Mouse (Mus musculus) kidney, postnatal 0 days (tissue): ENCODE data around the gene Kcne1. TPM values are rescaled to one million over a fixed set of nuclear protein-coding genes. Genes with fewer than 3 reads are reported as not detected.

Experiments used
- ATAC-seq: fragments of 200-750 bp; cut with Nextera tagmentation; replicated peaks from 2 replicates; pipeline ENCODE4 v1.8.0; 2017; ENCODE audit warnings: low read depth, moderate number of reproducible peaks, moderate TSS enrichment, moderate library complexity; ENCODE audit not compliant: low FRiP score
- DNase-seq: peaks from one replicate; pipeline ENCODE4 v3.0.0-alpha.2; 2016; ENCODE audit warnings: low spot score
- H3K27ac ChIP-seq: fragments of 300-500 bp; sonication (generic); 2 replicates; pipeline ENCODE4 v1.5.1; 2014; ENCODE audit warnings: mild to moderate bottlenecking
- H3K27me3 ChIP-seq: fragments of 300-500 bp; sonication (generic); 2 replicates; pipeline ENCODE4 v1.6.1; 2014; ENCODE audit warnings: low read length, mixed read lengths; ENCODE audit not compliant: insufficient read depth
- H3K36me3 ChIP-seq: fragments of 300-500 bp; sonication (generic); 2 replicates; pipeline ENCODE4 v1.6.1; 2014; ENCODE audit warnings: low read length, mixed read lengths; ENCODE audit not compliant: insufficient read depth
- H3K4me1 ChIP-seq: fragments of 300-500 bp; sonication (generic); replicated peaks from 2 replicates; pipeline ENCODE4 v1.6.1; 2014; ENCODE audit warnings: antibody characterized with exemption, low read length, mixed read lengths; ENCODE audit not compliant: insufficient read depth
- H3K4me2 ChIP-seq: fragments of 300-500 bp; sonication (generic); 2 replicates; pipeline ENCODE4 v1.6.1; 2014; ENCODE audit warnings: mild to moderate bottlenecking, low read length, moderate library complexity, mixed read lengths
- H3K4me3 ChIP-seq: fragments of 300-500 bp; sonication (generic); replicated peaks from 2 replicates; pipeline ENCODE4 v1.5.1; 2014; ENCODE audit warnings: low read depth, low read length
- H3K9ac ChIP-seq: fragments of 300-500 bp; sonication (generic); 2 replicates; pipeline ENCODE4 v1.6.1; 2014; ENCODE audit warnings: low read depth, low read length
- H3K9me3 ChIP-seq: fragments of 300-500 bp; sonication (generic); replicated peaks from 2 replicates; pipeline ENCODE4 v1.6.1; 2016; ENCODE audit warnings: low read length, inconsistent platforms, mixed read lengths
- CTCF ChIP-seq: IDR thresholded peaks from 2 replicates; pipeline ENCODE4 v1.5.1; 2016; ENCODE audit warnings: antibody characterized with exemption, low read depth, mild to moderate bottlenecking, moderate library complexity
- WGBS: fragments of 180-500 bp; shearing (Covaris S2); extraction: QIAGEN DNeasy Blood & Tissue Kit; methylation state at CpG from one replicate; pipeline ENCODE4 v1.1.7; 2014; 5-methylcytosine and 5-hydroxymethylcytosine counted together
- polyA plus RNA-seq: library from polyadenylated mRNA; unstranded; fragments of >200 nt; fragmentation: Nextera tagmentation; extraction: Ambion mirVana; gene quantifications from 2 replicates; pipeline ENCODE4 v1.2.1, GENCODE M21; 2015

The Kcne1 gene
- polyA plus RNA-seq, 1 experiment from 2014 or later, result 13.1 TPM

- Histone ChIP-seq H3K9ac (no peak overlapping the region), H3K4me2 (no peak overlapping the region), H3K4me1 (no peaks in the 10 kb centered on the region), H3K27me3 (no peaks in the 10 kb centered on the region), H3K27ac (no peak overlapping the region), H3K9me3 (no peaks in the 10 kb centered on the region; the same call in 1 of the 2 replicates), H3K4me3 (no peak overlapping the region), H3K36me3 (no peaks in the 10 kb centered on the region)
- TF ChIP-seq CTCF, result no peak
- DNase-seq, result no peak
- ATAC-seq, result no peak
- 92% methylated on average over 3 of the region's 3 CpGs for WGBS
Measured at GRCm38 (mm10) chr16:92320361-92320760, 38.9 kb downstream of the Kcne1 start.

GRCm38 (mm10) chr16:92319353-92320109, 39.7 kb downstream of the Kcne1 start:
- whole genome bisulfite sequencing, result 64% methylated on average over 20 of the region's 20 CpGs
- H3K9ac ChIP-seq, result no peak overlapping the region
- no peaks in the 10 kb centered on the region for H3K27me3 ChIP-seq
- peak; percentile 53 for TF ChIP-seq CTCF
- H3K4me2 ChIP-seq, result no peak overlapping the region
- H3K4me3 ChIP-seq, result no peak overlapping the region
- no peaks in the 10 kb centered on the region for H3K36me3 ChIP-seq
- ATAC-seq (no peak), DNase-seq (no peak)
- H3K9me3 ChIP-seq, result no peaks in the 10 kb centered on the region; the same call in 1 of the 2 replicates
- H3K27ac ChIP-seq, result no peak overlapping the region
- H3K4me1 ChIP-seq, result no peaks in the 10 kb centered on the region

DNA sequence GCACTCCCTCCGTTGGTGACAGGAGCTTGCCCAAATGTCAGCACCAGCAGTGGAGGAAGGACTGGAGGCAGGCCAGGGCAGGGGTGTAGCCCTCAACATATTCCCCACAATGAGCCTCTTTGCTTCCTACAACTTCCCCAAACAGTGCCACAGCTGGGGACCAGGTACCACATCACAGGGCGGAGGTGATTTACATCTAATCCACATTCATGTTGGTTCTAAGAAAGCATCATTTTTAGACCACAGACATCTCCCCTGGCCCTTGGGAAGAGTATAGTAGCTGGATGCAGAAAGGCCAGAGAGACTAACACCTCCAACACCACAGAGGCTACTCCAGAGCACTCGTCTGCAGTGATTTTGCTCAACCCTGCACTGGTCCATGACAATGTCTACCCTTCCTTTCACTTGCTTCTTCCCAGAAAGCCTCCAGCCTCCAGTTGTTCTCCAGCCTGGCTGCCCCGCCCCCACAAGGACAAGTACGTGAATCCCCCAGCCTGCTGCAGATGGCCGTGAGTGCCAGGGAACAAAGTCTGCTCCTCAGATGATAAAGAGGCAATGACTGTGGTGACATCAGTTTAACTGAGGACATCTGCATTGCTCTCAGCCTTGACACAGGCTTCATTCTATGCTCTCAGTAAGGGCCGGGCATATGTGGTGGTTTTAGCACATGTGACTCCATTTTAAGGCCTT, 43.1 kb downstream of the Kcne1 start:
- H3K27ac ChIP-seq, result no peak overlapping the region
- no peak overlapping the region for H3K4me3 ChIP-seq
- no peak overlapping the region for H3K4me2 ChIP-seq
- no peak for DNase-seq
- H3K36me3 ChIP-seq, result peaks cover 14% of the 10 kb centered on the region
- H3K9me3 ChIP-seq, result no peaks in the 10 kb centered on the region; the same call in 1 of the 2 replicates
- no peak overlapping the region for H3K9ac ChIP-seq
- TF ChIP-seq CTCF, result no peak
- WGBS, result 74% methylated on average over 7 of the region's 7 CpGs
- no peak for ATAC-seq
- no peaks in the 10 kb centered on the region for H3K4me1 ChIP-seq
- no peaks in the 10 kb centered on the region for H3K27me3 ChIP-seq

DNA sequence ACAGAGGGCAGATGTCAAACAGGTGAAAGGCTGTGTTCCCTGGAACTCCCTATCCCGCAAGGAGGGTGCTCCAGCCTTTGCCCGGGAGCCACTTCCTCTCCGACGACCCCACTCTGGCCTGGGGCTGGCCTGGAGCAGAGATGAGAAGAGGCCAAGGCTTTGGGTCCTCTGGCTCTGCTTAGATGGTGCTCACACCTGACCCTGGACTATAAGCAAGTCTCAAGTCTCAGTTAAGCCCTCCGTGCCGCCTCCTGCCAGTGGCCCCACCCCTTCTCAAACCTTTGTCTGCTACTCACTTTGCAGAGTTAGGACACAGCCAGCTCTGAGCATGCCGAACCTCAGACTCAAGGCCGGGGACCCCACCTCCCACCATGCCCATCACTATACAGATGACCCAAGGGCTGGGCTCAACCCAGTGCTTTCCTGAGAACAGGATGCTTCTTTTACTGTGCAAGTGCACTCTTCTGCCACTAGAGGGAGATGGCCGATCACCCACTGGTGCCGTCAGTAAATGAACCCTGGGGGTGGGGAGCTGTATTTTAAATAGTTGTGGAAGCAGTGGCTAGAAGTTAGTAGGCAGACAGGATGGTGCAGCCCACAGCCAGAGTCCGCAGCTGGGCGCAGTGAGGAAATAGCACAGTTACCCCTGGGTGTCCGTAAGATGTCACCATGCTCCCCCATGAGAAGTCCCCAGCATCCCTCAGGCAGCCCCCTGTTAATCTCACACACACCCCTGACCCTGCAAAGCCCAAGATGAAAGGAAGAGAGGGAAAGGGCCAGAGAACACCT, 45.1 kb downstream of the Kcne1 start:
- Histone ChIP-seq H3K9me3 (no peaks in the 10 kb centered on the region; the same call in 1 of the 2 replicates), H3K9ac (no peak overlapping the region), H3K36me3 (peaks cover 18% of the 10 kb centered on the region), H3K4me1 (no peaks in the 10 kb centered on the region), H3K4me2 (no peak overlapping the region), H3K27me3 (no peaks in the 10 kb centered on the region), H3K4me3 (no peak overlapping the region), H3K27ac (no peak overlapping the region)
- DNase-seq (peak; percentile 89), ATAC-seq (peak; percentile 67)
- TF ChIP-seq CTCF, result peak; percentile 98
- WGBS, result 48% methylated on average over 13 of the region's 13 CpGs

DNA sequence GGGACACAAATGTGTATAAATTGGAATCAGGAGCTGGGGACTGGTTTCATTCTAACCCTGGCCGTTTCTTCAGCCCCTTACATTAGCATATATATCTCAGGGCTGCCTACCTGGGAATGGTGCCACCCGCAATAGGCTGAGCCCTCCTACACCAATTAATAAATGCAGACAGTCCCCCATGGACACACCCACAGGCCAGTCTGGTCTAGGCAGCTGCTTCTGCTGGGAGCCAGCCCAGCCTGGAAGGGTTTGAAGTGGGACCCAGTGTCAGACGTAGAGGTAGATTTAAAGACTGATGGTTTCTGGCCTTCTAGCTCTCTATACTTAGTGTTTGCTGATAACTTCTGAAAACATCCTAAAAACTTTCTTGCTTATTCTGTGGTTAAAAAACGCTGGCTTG, 50.1 kb downstream of the Kcne1 start:
- Histone ChIP-seq H3K9me3 (no peaks in the 10 kb centered on the region), H3K36me3 (peaks cover 42% of the 10 kb centered on the region), H3K27ac (no peak overlapping the region), H3K9ac (no peak overlapping the region), H3K4me1 (no peaks in the 10 kb centered on the region), H3K4me3 (no peak overlapping the region), H3K27me3 (no peaks in the 10 kb centered on the region), H3K4me2 (no peak overlapping the region)
- no peak for TF ChIP-seq CTCF
- no peak for ATAC-seq
- 59% methylated on average over 4 of the region's 4 CpGs for WGBS
- no peak for DNase-seq

DNA sequence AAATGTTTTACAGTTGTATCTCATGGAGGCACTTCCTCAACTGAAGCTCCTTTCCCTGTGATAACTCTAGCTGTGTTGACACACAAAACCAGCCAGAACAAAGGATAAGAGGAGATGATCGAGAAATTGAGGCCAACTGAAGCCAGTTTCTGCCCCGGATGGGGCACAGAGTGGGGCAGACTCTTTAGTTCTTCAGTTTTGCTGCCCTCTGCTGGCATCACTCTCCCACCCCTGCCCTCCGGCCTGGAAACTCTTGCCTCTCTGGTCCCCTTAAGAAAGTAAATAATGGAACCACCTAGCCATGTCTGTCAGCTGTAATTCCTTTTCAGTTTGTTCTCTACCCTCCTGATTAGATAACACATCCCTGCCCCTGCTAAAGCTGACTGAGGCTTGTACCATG, 51.3 kb downstream of the Kcne1 start:
- Histone ChIP-seq H3K4me2 (no peak overlapping the region), H3K27me3 (no peaks in the 10 kb centered on the region), H3K4me3 (no peak overlapping the region), H3K9me3 (no peaks in the 10 kb centered on the region), H3K36me3 (peaks cover 39% of the 10 kb centered on the region), H3K4me1 (0 out of 2 replicates have a peak, but pooled peaks cover under 1% of the 10 kb centered on the region), H3K9ac (no peak overlapping the region), H3K27ac (no peak overlapping the region)
- DNase-seq (no peak), ATAC-seq (no peak)
- WGBS, result 81% methylated on average over 3 of the region's 3 CpGs
- no peak for TF ChIP-seq CTCF
